ENCODE assay signal across 8 mouse cellular contexts in the genomic region with DNA sequence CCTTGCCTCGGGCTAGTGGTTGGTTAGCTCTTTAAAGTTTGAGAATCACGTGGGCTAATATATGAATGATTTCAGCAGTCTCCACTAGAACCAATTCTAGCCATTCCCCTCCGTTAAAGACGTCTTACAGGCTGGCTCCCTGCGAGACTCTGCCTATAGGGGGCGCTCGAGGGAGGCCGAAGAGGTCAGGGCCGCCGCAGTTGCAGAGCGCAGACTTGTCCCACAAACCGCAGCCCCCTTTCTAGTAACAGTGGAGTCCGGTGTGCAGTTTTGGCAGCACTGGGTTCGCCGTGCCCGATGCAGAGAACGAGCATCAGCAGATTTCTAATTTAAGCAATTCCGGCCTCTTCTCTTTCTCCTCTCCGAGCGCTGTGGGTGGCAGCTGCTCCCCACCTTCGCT. TPM values are rescaled to one million over a fixed set of nuclear protein-coding genes. Genes with fewer than 3 reads are reported as not detected.
DNase-seq lines count a peak whose midpoint lies in the region; ATAC-seq lines count a peak whose summit lies in the region.

No protein-coding gene starts in this region.

- H3K4me2 ChIP-seq in hindbrain, embryonic 15.5 days, result peak overlapping the region; percentile 51
- H3K4me2 ChIP-seq in limb, embryonic 11.5 days (ENCODE audit: low read depth, severe bottlenecking), result peak overlapping the region; percentile 16; the same call in 1 of the 2 replicates

- H3K9me3 ChIP-seq in hindbrain, embryonic 15.5 days, result no peaks in the 10 kb centered on the region
- no peaks in the 10 kb centered on the region for H3K9me3 ChIP-seq in limb, embryonic 11.5 days (ENCODE audit: control insufficient read depth, low read length)
- H3K9me3 ChIP-seq in midbrain, embryonic 10.5 days (replicated peaks), result no peaks in the 10 kb centered on the region

- 8% methylated on average over 21 of the region's 21 CpGs for WGBS in hindbrain, embryonic 15.5 days
- WGBS in limb, embryonic 11.5 days, result 10% methylated on average over 21 of the region's 21 CpGs
- WGBS in midbrain, embryonic 10.5 days, result 9% methylated on average over 21 of the region's 21 CpGs

- H3K27ac ChIP-seq in hindbrain, embryonic 15.5 days (replicated peaks), result no peak overlapping the region
- no peak overlapping the region for H3K27ac ChIP-seq in limb, embryonic 11.5 days (replicated peaks; ENCODE audit: low read depth, low read length)
- no peak overlapping the region for H3K27ac ChIP-seq in midbrain, embryonic 10.5 days (replicated peaks)

- peak; percentile 94 for DNase-seq in adipocyte (ENCODE audit: low spot score)
- peak; percentile 56 for DNase-seq in cerebellum, adult 9-10 months
- peak; percentile 60 for DNase-seq in forelimb bud, embryonic 11.5 days (ENCODE audit: low read depth, low spot score)
- DNase-seq in limb, embryonic 11.5 days (ENCODE audit: low spot score), result peak; percentile 90
- DNase-seq in midbrain, embryonic 10.5 days (ENCODE audit: low spot score), result peak; percentile 83
- DNase-seq in spleen, adult 12 weeks (ENCODE audit: low spot score), result peak; percentile 55
- DNase-seq in Muller cell, postnatal 12 days (ENCODE audit: inconsistent ontology term), result no peak

- peaks cover 18% of the 10 kb centered on the region for H3K4me1 ChIP-seq in hindbrain, embryonic 15.5 days (replicated peaks)
- no peaks in the 10 kb centered on the region for H3K4me1 ChIP-seq in limb, embryonic 11.5 days (ENCODE audit: control insufficient read depth, insufficient read depth, low read length)
- peaks cover 30% of the 10 kb centered on the region for H3K4me1 ChIP-seq in midbrain, embryonic 10.5 days

- no peak for ATAC-seq in hindbrain, embryonic 15.5 days (ENCODE audit: low FRiP score, low read depth)
- peak; percentile 58; the same call in 1 of the 2 replicates for ATAC-seq in limb, embryonic 11.5 days (ENCODE audit: insufficient number of reproducible peaks, low FRiP score, low TSS enrichment, low read depth)

- no peaks in the 10 kb centered on the region for H3K36me3 ChIP-seq in hindbrain, embryonic 15.5 days
- H3K36me3 ChIP-seq in limb, embryonic 11.5 days (ENCODE audit: control insufficient read depth, insufficient read depth, low read length), result no peaks in the 10 kb centered on the region
- H3K36me3 ChIP-seq in midbrain, embryonic 10.5 days, result no peaks in the 10 kb centered on the region

- peak overlapping the region; percentile 7; the same call in 1 of the 2 replicates for H3K4me3 ChIP-seq in hindbrain, embryonic 15.5 days
- H3K4me3 ChIP-seq in limb, embryonic 11.5 days (ENCODE audit: low read depth, low read length), result no peak overlapping the region
- peak overlapping the region; percentile 39 for H3K4me3 ChIP-seq in midbrain, embryonic 10.5 days

- no peak overlapping the region for H3K9ac ChIP-seq in hindbrain, embryonic 15.5 days
- H3K9ac ChIP-seq in limb, embryonic 11.5 days (ENCODE audit: low read length), result no peak overlapping the region

- H3K27me3 ChIP-seq in hindbrain, embryonic 15.5 days, result 0 out of 2 replicates have a peak, but pooled peaks cover 3% of the 10 kb centered on the region
- H3K27me3 ChIP-seq in limb, embryonic 11.5 days (ENCODE audit: control insufficient read depth, insufficient read depth, low read length), result no peaks in the 10 kb centered on the region
- H3K27me3 ChIP-seq in midbrain, embryonic 10.5 days (ENCODE audit: low read depth, poor library complexity, severe bottlenecking), result peaks cover 59% of the 10 kb centered on the region

RNA-seq across cellular contexts. Expression of gene Cpsf6, which starts 52.6 kb away (rescaled TPM):
- polyA plus RNA-seq in hindbrain, embryonic 15.5 days (2015; fragmentation: Nextera tagmentation; extraction: Ambion mirVana), result 123 and 126 TPM in 2 replicates
- polyA plus RNA-seq in limb, embryonic 11.5 days (2014; fragmentation: Nextera tagmentation; extraction: Ambion mirVana), result 225 and 251 TPM in 2 replicates
- 222 and 239 TPM in 2 replicates for polyA plus RNA-seq in midbrain, embryonic 10.5 days (2016; fragmentation: Nextera tagmentation; extraction: Ambion mirVana)
